Mouse (Mus musculus) frontal cortex, adult 2 months (tissue): ENCODE measurements around the gene Atg4d. TPM values are rescaled to one million over a fixed set of nuclear protein-coding genes. Genes with fewer than 3 reads are reported as not detected.
"Not testable (repeated sequence)": the region's sequence is repeated elsewhere in the genome, so short reads cannot be mapped to it uniquely, and the experiment has no call there.

ENCODE experiments used
- DNase-seq, 2 experiments: peaks; one replicate each; pipeline ENCODE4 v3.0.0; 2022; ENCODE audit warnings: low spot score in 1 of 2; ENCODE audit errors: extremely low spot score in 1 of 2
- polyA plus RNA-seq: library from polyadenylated mRNA; depleted of rRNA; stranded (reverse); fragments of >200 nt; gene quantifications from 2 replicates; pipeline ENCODE4 v1.2.3, GENCODE M21; 2012

The Atg4d gene
- polyA plus RNA-seq, 1 experiment, result 36.5 TPM

GRCm38 (mm10) chr9:21238733-21239464 is 26.2 kb upstream of the Atg4d start, which contains the start of gene Keap1:
TSS of gene Keap1 (minus strand) at chr9:21239361.
- DNase-seq, result peak in 1 of 2 experiments; percentile 68

- no peak for DNase-seq
These were observed 25.6 kb upstream of the Atg4d start for GRCm38 (mm10) chr9:21239465-21239848.

- DNase-seq, result peak in 1 of 2 experiments; percentile 93
These were observed 23.8 kb upstream of the Atg4d start for GRCm38 (mm10) chr9:21241343-21241742.

- no peak for DNase-seq
These were observed 21.2 kb upstream of the Atg4d start for GRCm38 (mm10) chr9:21243826-21244427.

DNA sequence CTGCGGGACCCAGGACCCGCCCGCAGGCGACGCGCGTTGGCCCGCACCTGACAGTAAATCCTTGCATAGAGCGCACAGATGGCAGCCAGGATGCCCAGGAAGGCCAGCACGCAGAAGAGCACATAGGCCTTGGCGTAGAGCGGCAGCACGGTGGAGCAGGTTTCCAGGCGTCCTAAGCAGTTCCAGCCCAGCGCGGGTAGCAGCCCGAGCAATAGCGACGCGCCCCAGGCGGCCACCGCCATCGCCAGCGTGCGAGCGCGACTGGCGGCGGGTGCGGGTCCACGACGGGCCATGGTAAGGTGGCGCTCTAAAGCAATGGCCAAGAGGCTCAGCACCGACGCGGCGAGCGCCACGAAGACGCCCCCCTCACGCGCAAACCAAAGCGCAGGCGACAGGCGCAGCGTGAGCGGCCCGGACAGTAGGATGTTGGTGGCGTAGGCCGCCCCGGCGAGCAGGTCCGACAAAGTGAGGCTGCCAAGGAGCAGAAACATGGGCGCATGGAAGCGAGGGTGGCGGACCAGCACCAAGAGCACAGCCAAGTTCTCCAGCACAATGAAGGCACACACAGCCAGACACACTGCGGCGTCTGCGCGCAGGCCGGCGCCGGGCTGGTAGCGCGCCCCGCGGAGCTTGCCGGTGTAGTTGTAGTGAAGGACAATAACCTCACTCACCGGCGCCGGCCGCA is 20.5 kb upstream of the Atg4d start:
- DNase-seq, result peak in 1 of 2 experiments; percentile 42

GRCm38 (mm10) chr9:21245113-21245487 is 20.0 kb upstream of the Atg4d start:
- DNase-seq, result no peak

DNA sequence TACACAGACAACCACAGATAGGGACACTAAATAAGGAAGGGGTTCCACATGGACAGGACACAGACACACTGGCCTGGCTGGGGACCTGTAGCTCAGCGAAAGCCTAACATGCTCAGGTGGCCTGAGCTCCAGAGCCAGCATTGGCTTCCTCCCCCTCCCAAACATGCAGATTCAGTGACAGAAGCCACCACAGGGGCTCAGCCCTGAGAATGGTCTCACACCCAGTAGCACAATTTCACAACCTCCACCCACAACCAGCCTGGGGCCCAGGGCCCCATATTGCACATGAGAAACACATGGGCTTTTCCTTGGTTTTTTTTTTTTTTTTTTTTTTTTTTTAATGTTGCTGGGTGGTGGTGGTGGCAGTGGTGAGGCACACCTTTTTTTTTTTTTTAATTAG is 18.8 kb upstream of the Atg4d start:
- DNase-seq, result no peak

DNA sequence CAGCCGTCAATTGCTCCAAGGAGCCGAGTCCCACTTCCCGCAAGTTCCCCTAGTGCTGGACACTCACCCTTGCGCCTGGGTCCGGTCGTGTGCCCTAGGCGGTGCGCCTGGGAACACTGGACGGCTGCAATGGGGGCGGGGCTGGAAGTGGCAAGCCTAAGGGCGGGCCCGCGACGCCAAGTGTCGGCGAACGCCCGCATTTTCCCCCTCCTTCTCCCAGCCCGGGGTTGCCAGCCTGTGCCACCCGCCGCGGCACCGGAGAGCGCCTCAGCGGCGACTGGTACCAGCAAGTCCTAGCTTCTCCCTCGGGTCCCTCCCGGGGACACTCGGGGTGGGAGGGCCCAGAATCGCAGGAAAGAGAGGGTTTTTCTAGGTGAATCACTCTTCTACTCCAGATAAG is 16.8 kb upstream of the Atg4d start, which contains the start of gene S1pr5:
TSS of gene S1pr5 (minus strand) at position 118 of the 400 bp plus-strand sequence.
- peak in 1 of 2 experiments; percentile 35 for DNase-seq

GRCm38 (mm10) chr9:21249629-21250508 is 15.2 kb upstream of the Atg4d start:
- DNase-seq, result no peak

GRCm38 (mm10) chr9:21250509-21250908 is 14.6 kb upstream of the Atg4d start:
- DNase-seq, result no peak

- no peak for DNase-seq
These were observed 13.9 kb upstream of the Atg4d start for GRCm38 (mm10) chr9:21251116-21251735.

DNA sequence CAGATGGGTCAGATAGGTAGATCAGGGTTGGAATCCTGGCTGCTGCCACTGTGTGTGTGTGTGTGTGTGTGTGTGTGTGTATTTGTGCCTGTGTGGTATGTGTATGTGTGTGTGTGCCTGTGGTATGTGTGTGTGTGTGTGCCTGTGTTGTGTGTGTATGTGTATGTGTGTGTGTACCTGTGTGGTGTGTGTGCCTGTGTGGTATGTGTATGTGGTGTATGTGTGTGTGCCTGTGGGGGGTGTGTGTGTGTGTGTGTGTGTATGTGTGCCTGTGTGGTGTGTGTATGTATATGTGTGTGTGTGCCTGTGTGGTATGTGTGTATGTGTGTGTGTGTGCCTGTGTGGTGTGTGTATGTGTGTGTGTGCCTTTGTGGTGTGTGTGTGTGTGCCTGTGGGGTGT is 10.4 kb upstream of the Atg4d start:
- no peak for DNase-seq

- DNase-seq, result not testable (repeated sequence)
These were observed 8.7 kb upstream of the Atg4d start for GRCm38 (mm10) chr9:21256349-21256748.

GRCm38 (mm10) chr9:21260491-21261040 is 4.5 kb upstream of the Atg4d start:
- no peak for DNase-seq

GRCm38 (mm10) chr9:21261831-21262230 is 3.3 kb upstream of the Atg4d start:
- no peak for DNase-seq

- no peak for DNase-seq
These were observed 657 bp upstream of the Atg4d start for GRCm38 (mm10) chr9:21264272-21264999.

GRCm38 (mm10) chr9:21265611-21266010 is 518 bp downstream of the Atg4d start:
- DNase-seq, result no peak

DNA sequence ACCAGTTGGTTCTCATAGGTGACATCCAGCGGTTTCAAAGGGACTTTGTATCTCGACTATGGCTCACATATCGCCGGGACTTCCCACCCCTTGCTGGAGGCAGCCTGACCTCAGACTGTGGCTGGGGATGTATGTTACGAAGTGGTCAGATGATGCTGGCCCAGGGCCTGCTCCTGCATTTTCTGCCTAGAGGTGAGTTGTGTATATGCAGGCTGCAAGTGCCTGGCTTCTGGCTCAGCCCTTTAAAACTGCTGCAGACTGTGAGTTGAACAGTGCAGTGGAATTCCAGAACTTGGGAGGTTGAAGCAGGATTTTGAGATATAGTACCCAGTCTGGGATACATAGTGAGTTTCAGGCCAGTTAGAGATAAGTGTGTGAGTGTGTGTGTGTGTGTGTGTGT is 1.8 kb downstream of the Atg4d start:
- DNase-seq, result no peak

GRCm38 (mm10) chr9:21268305-21268704 is 3.2 kb downstream of the Atg4d start:
- peak in 1 of 2 experiments; percentile 1 for DNase-seq
